Mouse (Mus musculus) liver, postnatal 0 days (tissue): ENCODE data around the gene Rims3. TPM values are rescaled to one million over a fixed set of nuclear protein-coding genes. Genes with fewer than 3 reads are reported as not detected.
A peak's percentile ranks its signal among the peaks of the same experiment; 100 is the strongest.

ENCODE experiments used
- ATAC-seq: fragments of 200-750 bp; cut with Nextera tagmentation; 2 replicates; pipeline ENCODE4 v1.8.0; 2017; ENCODE audit warnings: mild to moderate bottlenecking, moderate library complexity
- DNase-seq: peaks from one replicate; pipeline ENCODE4 v3.0.0-alpha.2; 2016
- H3K27ac ChIP-seq: fragments of 300-500 bp; sonication (generic); 2 replicates; pipeline ENCODE4 v1.5.1; 2014; ENCODE audit warnings: antibody characterized with exemption, moderate library complexity, mild to moderate bottlenecking, low read depth
- H3K27me3 ChIP-seq: fragments of 300-500 bp; sonication (generic); 2 replicates; pipeline ENCODE4 v1.6.1; 2014; ENCODE audit warnings: low read length, control low read depth, mixed read lengths; ENCODE audit not compliant: insufficient read depth
- H3K36me3 ChIP-seq: fragments of 300-500 bp; sonication (generic); replicated peaks from 2 replicates; pipeline ENCODE4 v1.6.1; 2014; ENCODE audit warnings: mild to moderate bottlenecking, control low read depth, low read length, moderate library complexity, mixed read lengths; ENCODE audit not compliant: insufficient read depth
- H3K4me1 ChIP-seq: fragments of 300-500 bp; sonication (generic); 2 replicates; pipeline ENCODE4 v1.6.1; 2014; ENCODE audit warnings: antibody characterized with exemption, mild to moderate bottlenecking, control low read depth; ENCODE audit not compliant: insufficient read depth
- H3K4me2 ChIP-seq: fragments of 300-500 bp; sonication (generic); 2 replicates; pipeline ENCODE4 v1.6.1; 2014; ENCODE audit warnings: low read depth, mild to moderate bottlenecking, low read length, moderate library complexity, mixed read lengths
- H3K4me3 ChIP-seq: fragments of 300-500 bp; sonication (generic); 2 replicates; pipeline ENCODE4 v1.5.1; 2014; ENCODE audit warnings: low read depth, low read length
- H3K9ac ChIP-seq: fragments of 300-500 bp; sonication (generic); replicated peaks from 2 replicates; pipeline ENCODE4 v1.6.1; 2014; ENCODE audit warnings: mild to moderate bottlenecking, moderate library complexity
- H3K9me3 ChIP-seq: fragments of 300-500 bp; sonication (generic); 2 replicates; pipeline ENCODE4 v1.6.1; 2016; ENCODE audit warnings: mild to moderate bottlenecking, control low read depth, low read length, mixed read lengths
- CTCF ChIP-seq: sonication (generic); IDR thresholded peaks from 2 replicates; pipeline ENCODE4 v1.5.1; 2016; ENCODE audit warnings: antibody characterized with exemption, low read depth
- EP300 ChIP-seq: IDR thresholded peaks from 2 replicates; pipeline ENCODE4 v1.6.1; 2016; ENCODE audit warnings: antibody characterized with exemption, low read depth, mild to moderate bottlenecking
- WGBS: fragments of 180-500 bp; shearing (Covaris S2); extraction: QIAGEN DNeasy Blood & Tissue Kit; methylation state at CpG from one replicate; pipeline ENCODE4 v1.1.7; 2014; ENCODE audit not compliant: insufficient replicate concordance; 5-methylcytosine and 5-hydroxymethylcytosine counted together
- polyA plus RNA-seq: library from polyadenylated mRNA; unstranded; fragments of >200 nt; fragmentation: Nextera tagmentation; extraction: Ambion mirVana; gene quantifications from 2 replicates; pipeline ENCODE4 v1.2.1, GENCODE M21; 2015

Rims3 gene
- polyA plus RNA-seq, 1 experiment from 2014 or later, result 0.31 TPM

DNA sequence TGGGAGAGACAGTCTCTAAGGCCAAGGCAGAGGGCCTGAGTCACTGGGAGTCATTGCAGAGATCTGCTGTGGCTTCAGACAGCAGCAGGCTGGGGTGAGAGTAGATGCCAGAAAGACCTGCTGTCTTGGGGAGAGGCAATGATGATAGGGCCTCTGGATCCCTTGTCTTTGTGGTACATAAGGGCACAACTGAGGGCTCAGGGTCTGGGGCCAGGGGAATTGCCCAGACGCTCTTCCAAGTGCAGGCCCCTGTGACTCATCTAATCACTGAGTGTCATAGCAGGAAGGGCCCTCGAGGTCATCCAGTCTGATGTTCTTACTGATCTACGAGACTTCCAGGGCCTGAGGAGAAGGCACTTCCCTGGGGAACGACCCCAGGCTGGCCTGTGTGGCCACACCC is 24.8 kb downstream of the Rims3 start:
- ATAC-seq (no peak), DNase-seq (no peak)
- Histone ChIP-seq H3K4me1 (no peaks in the 10 kb centered on the region), H3K4me3 (no peak overlapping the region), H3K9me3 (no peaks in the 10 kb centered on the region), H3K4me2 (no peak overlapping the region), H3K9ac (no peak overlapping the region), H3K27ac (no peak overlapping the region), H3K36me3 (no peaks in the 10 kb centered on the region), H3K27me3 (0 out of 2 replicates have a peak, but pooled peaks cover 2% of the 10 kb centered on the region)
- WGBS, result 47% methylated on average over 4 of the region's 4 CpGs
- TF ChIP-seq EP300 (no peak), CTCF (no peak)

- Histone ChIP-seq H3K4me3 (no peak overlapping the region), H3K4me2 (no peak overlapping the region), H3K27me3 (0 out of 2 replicates have a peak, but pooled peaks cover 2% of the 10 kb centered on the region), H3K9me3 (no peaks in the 10 kb centered on the region), H3K36me3 (no peaks in the 10 kb centered on the region), H3K9ac (no peak overlapping the region), H3K4me1 (peaks cover 8% of the 10 kb centered on the region), H3K27ac (no peak overlapping the region)
- no peak for ATAC-seq
- no peak for TF ChIP-seq EP300
- no peak for TF ChIP-seq CTCF
- WGBS, result 36% methylated on average over 6 of the region's 6 CpGs
- no peak for DNase-seq
These were observed 26.3 kb downstream of the Rims3 start for GRCm38 (mm10) chr4:120880731-120881432.

GRCm38 (mm10) chr4:120882002-120882625 is 27.5 kb downstream of the Rims3 start:
- Histone ChIP-seq H3K27ac (no peak overlapping the region), H3K36me3 (no peaks in the 10 kb centered on the region), H3K9me3 (no peaks in the 10 kb centered on the region), H3K4me3 (no peak overlapping the region), H3K27me3 (0 out of 2 replicates have a peak, but pooled peaks cover 2% of the 10 kb centered on the region), H3K4me1 (peaks cover 9% of the 10 kb centered on the region), H3K4me2 (no peak overlapping the region), H3K9ac (no peak overlapping the region)
- WGBS, result 46% methylated on average over 5 of the region's 5 CpGs
- ATAC-seq (no peak), DNase-seq (no peak)
- TF ChIP-seq EP300 (no peak), CTCF (no peak)

- DNase-seq, result no peak
- ATAC-seq, result peak; percentile 59; the same call in 1 of the 2 replicates
These were observed 30.8 kb downstream of the Rims3 start for GRCm38 (mm10) chr4:120885208-120886120.

DNA sequence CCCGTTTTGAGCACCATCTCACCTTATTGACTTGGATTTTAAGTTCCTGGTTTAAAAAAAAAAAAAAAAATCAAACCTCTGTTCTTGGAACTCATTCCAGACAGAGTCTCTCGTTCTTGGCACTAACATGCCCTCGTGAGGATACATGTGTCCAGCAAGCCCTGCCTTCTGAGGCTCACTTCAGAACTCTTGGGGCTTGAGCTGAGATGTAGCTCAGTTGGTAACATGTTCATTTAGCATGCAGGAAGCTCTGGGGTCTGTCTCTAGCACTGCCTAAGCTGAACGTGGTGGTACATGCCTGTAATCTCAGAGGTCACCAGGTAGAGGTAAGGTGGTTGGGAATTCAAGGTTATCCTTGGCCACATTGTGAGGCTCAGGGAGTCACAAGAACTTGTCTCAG is 31.5 kb downstream of the Rims3 start:
- no peak overlapping the region for H3K9ac ChIP-seq
- no peak for DNase-seq
- TF ChIP-seq CTCF (no peak), EP300 (no peak)

More at GRCm38 (mm10) chr4:120885208-120886120, 30.8 kb downstream of the Rims3 start:
- Histone ChIP-seq H3K36me3 (no peaks in the 10 kb centered on the region), H3K4me1 (peaks cover 9% of the 10 kb centered on the region), H3K4me2 (no peak overlapping the region), H3K27ac (no peak overlapping the region), H3K9me3 (no peaks in the 10 kb centered on the region), H3K4me3 (no peak overlapping the region), H3K9ac (no peak overlapping the region), H3K27me3 (0 out of 2 replicates have a peak, but pooled peaks cover 2% of the 10 kb centered on the region)
- TF ChIP-seq EP300 (no peak), CTCF (no peak)
- WGBS, result 46% methylated on average over 13 of the region's 13 CpGs

More for the DNA sequence above, 31.5 kb downstream of the Rims3 start:
- Histone ChIP-seq H3K36me3 (no peaks in the 10 kb centered on the region), H3K4me2 (no peak overlapping the region), H3K27ac (no peak overlapping the region), H3K9me3 (no peaks in the 10 kb centered on the region), H3K27me3 (0 out of 2 replicates have a peak, but pooled peaks cover 2% of the 10 kb centered on the region), H3K4me1 (peaks cover 9% of the 10 kb centered on the region), H3K4me3 (no peak overlapping the region)
- ATAC-seq, result no peak
- WGBS, result 32% methylated on average over 4 of the region's 4 CpGs
